Mouse (Mus musculus) midbrain, embryonic 15.5 days (tissue): Measurements from ENCODE around the gene Enam. TPM values are rescaled to one million over a fixed set of nuclear protein-coding genes. Genes with fewer than 3 reads are reported as not detected.
"Not testable (repeated sequence)": the region's sequence is repeated elsewhere in the genome, so short reads cannot be mapped to it uniquely, and the experiment has no call there.

Experiments
- ATAC-seq: fragments of 200-750 bp; cut with Nextera tagmentation; replicated peaks from 2 replicates; pipeline ENCODE4 v1.8.0; 2017; ENCODE audit warnings: moderate TSS enrichment
- H3K27ac ChIP-seq: fragments of 300-500 bp; sonication (generic); 2 replicates; pipeline ENCODE4 v1.5.1; 2015; ENCODE audit warnings: mild to moderate bottlenecking, inconsistent platforms
- H3K27me3 ChIP-seq: fragments of 300-500 bp; sonication (generic); replicated peaks from 2 replicates; pipeline ENCODE4 v1.6.1; 2015; ENCODE audit warnings: inconsistent platforms
- H3K36me3 ChIP-seq: fragments of 300-500 bp; sonication (generic); replicated peaks from 2 replicates; pipeline ENCODE4 v1.6.1; 2015; ENCODE audit warnings: inconsistent platforms
- H3K4me1 ChIP-seq: fragments of 300-500 bp; sonication (generic); 2 replicates; pipeline ENCODE4 v1.6.1; 2015; ENCODE audit warnings: inconsistent platforms
- H3K4me2 ChIP-seq: fragments of 300-500 bp; sonication (generic); 2 replicates; pipeline ENCODE4 v1.6.1; 2015; ENCODE audit warnings: inconsistent platforms, mild to moderate bottlenecking, moderate library complexity
- H3K4me3 ChIP-seq: fragments of 300-500 bp; sonication (generic); 2 replicates; pipeline ENCODE4 v1.5.1; 2015; ENCODE audit warnings: mild to moderate bottlenecking, inconsistent platforms
- H3K9ac ChIP-seq: fragments of 300-500 bp; sonication (generic); 2 replicates; pipeline ENCODE4 v1.6.1; 2015; ENCODE audit warnings: mild to moderate bottlenecking, inconsistent platforms
- H3K9me3 ChIP-seq: fragments of 300-500 bp; sonication (generic); 2 replicates; pipeline ENCODE4 v1.6.1; 2016; ENCODE audit warnings: inconsistent platforms
- WGBS: fragments of 180-500 bp; shearing (Covaris S2); methylation state at CpG from one replicate; pipeline ENCODE4 v1.1.7; 2015; ENCODE audit warnings: mixed read lengths; 5-methylcytosine and 5-hydroxymethylcytosine counted together
- polyA plus RNA-seq: library from polyadenylated mRNA; unstranded; fragments of >200 nt; fragmentation: Nextera tagmentation; extraction: Ambion mirVana; gene quantifications from 2 replicates; pipeline ENCODE4 v1.2.1, GENCODE M21; 2015

The Enam gene
- polyA plus RNA-seq, 1 experiment from 2014 or later = not detected

GRCm38 (mm10) chr5:88540845-88541244 is 53.1 kb downstream of the Enam start:
- Histone ChIP-seq H3K36me3 (no peaks in the 10 kb centered on the region), H3K27ac (no peak overlapping the region), H3K4me3 (no peak overlapping the region), H3K9ac (no peak overlapping the region), H3K9me3 (no peaks in the 10 kb centered on the region), H3K4me1 (no peaks in the 10 kb centered on the region), H3K27me3 (no peaks in the 10 kb centered on the region), H3K4me2 (no peak overlapping the region)
- no peak for ATAC-seq

- no peaks in the 10 kb centered on the region for H3K27me3 ChIP-seq
- H3K36me3 ChIP-seq = no peaks in the 10 kb centered on the region
- 65% methylated on average over 5 of the region's 5 CpGs for WGBS
- no peaks in the 10 kb centered on the region for H3K4me1 ChIP-seq
- H3K4me2 ChIP-seq = no peak overlapping the region
- H3K9ac ChIP-seq = no peak overlapping the region
- ATAC-seq = peak; percentile 77; the same call in 1 of the 2 replicates
- H3K9me3 ChIP-seq = no peaks in the 10 kb centered on the region
- no peak overlapping the region for H3K27ac ChIP-seq
- H3K4me3 ChIP-seq = no peak overlapping the region
These were observed 55.0 kb downstream of the Enam start for GRCm38 (mm10) chr5:88542651-88543282.

- not testable (repeated sequence) for H3K4me3 ChIP-seq, H3K9me3 ChIP-seq, H3K27ac ChIP-seq, H3K4me2 ChIP-seq, H3K36me3 ChIP-seq, H3K27me3 ChIP-seq, H3K4me1 ChIP-seq, H3K9ac ChIP-seq, ATAC-seq
- 92% methylated on average over 1 of the region's 1 CpGs for WGBS
These were observed 56.6 kb downstream of the Enam start for GRCm38 (mm10) chr5:88544411-88544810.

GRCm38 (mm10) chr5:88545536-88545935 is 57.8 kb downstream of the Enam start:
- no peak for ATAC-seq
- no peaks in the 10 kb centered on the region for H3K36me3 ChIP-seq
- no peaks in the 10 kb centered on the region for H3K9me3 ChIP-seq
- WGBS = 90% methylated on average over 7 of the region's 7 CpGs
- H3K9ac ChIP-seq = no peak overlapping the region
- H3K4me1 ChIP-seq = no peaks in the 10 kb centered on the region
- H3K4me2 ChIP-seq = no peak overlapping the region
- H3K4me3 ChIP-seq = no peak overlapping the region
- no peak overlapping the region for H3K27ac ChIP-seq
- no peaks in the 10 kb centered on the region for H3K27me3 ChIP-seq

DNA sequence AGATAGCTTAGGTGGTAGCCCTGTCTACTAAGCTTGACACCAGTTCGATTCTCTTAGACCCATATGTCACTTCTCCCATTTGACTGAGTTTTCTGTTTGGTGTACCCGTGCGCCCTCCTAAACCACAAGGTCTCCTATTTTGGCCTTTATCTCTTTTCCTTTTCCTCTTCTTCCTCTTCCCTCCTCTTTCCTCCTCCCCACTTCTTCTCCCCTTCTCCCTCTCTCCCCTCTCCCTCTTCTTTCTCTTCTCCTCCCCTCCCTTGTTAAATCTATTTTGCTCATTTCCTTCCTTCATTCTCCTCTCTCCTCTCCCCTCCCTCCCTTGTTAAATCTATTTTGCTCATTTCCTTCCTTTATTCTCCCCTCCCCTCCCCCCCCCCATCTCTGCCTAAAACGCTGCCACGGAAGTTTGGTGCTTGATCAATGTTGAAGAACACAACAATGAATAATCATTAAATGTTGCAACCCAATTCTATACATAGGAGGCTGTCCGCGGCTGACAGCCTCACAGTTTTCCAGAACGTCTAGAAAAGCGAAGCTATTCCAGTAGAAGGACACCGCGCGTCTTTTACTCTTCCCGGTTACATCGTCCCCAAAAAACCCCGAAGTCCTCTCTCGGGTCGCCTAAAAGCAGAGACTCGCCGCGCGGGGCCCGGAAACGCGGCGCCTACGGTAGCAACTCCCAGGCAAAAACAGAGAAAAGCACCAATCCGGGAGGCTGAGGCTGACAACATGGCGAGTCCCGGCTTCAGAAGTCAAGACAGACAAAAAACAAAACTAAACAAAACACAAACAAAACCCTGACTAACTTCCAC is 65.7 kb downstream of the Enam start:
- 8% methylated on average over 29 of the region's 29 CpGs for WGBS
- H3K4me1 ChIP-seq = peaks cover 25% of the 10 kb centered on the region
- H3K4me2 ChIP-seq = peak overlapping the region; percentile 62
- H3K9ac ChIP-seq = peak overlapping the region; percentile 54
- H3K9me3 ChIP-seq = no peaks in the 10 kb centered on the region
- no peaks in the 10 kb centered on the region for H3K36me3 ChIP-seq
- ATAC-seq = peak; percentile 81
- H3K27ac ChIP-seq = peak overlapping the region; percentile 87
- no peaks in the 10 kb centered on the region for H3K27me3 ChIP-seq
- peak overlapping the region; percentile 94 for H3K4me3 ChIP-seq

DNA sequence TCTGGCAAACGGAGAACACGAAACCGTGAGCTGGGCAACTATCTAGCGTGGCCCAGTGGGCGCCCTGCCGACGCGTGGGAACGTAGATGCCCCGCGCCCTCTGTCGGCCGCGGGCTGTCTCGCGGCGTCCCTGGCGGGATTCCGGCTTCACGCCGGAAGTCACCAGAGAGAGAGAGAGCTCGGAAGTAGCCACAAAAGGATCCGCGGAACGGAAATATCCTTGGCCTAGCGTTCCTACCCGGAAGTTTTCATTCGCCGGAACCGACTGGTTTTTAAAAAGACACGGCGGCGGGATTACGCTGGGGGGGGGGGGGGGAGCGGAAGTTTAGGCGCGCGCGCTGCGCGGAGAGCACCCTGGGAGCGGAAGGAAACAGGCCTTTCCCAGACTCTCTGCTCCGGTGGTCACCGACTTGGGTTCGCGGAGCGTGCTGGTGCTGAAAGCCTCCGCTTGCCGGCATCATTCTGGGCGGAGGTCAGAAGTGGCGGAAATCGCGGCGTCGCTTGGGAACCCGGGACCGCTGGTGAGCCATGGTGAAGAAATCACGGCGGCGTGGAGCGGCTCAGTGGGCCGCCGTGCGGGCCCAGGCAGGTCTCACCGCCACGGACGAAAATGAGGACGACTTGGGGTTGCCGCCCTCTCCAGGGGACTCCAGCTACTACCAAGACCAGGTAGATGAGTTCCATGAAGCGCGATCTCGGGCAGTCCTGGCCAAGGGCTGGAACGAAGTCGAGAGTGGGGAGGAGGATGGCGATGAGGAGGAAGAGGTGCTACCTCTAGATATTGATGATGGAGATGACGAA is 66.5 kb downstream of the Enam start, which contains the start of gene Utp3:
TSS of gene Utp3 (plus strand) at position 377 of the 801 bp plus-strand sequence.
- Histone ChIP-seq H3K27me3 (no peaks in the 10 kb centered on the region), H3K4me1 (peaks cover 25% of the 10 kb centered on the region), H3K9ac (peak within 1 kb of the TSS; percentile 95), H3K36me3 (no peaks in the 10 kb centered on the region), H3K9me3 (no peaks in the 10 kb centered on the region), H3K4me2 (peak within 1 kb of the TSS; percentile 87), H3K27ac (peak within 1 kb of the TSS; percentile 87), H3K4me3 (peak within 1 kb of the TSS; percentile 94)
- peak; percentile 97 for ATAC-seq
- WGBS = under 1% methylated on average over 76 of the region's 76 CpGs

Other genes starting within 250 kb of the Enam start
- gene Gm7714, start 219.1 kb upstream of the Enam start, polyA plus RNA-seq = not detected in 2 replicates
- not detected in 2 replicates for gene Prol1, start 170.7 kb upstream of the Enam start, polyA plus RNA-seq
- not detected in 2 replicates for gene Amtn, start 111.9 kb upstream of the Enam start, polyA plus RNA-seq
- not detected in 2 replicates for gene Ambn, start 32.0 kb upstream of the Enam start, polyA plus RNA-seq
- 0.11 and 0.31 TPM in 2 replicates for gene Jchain, start 39.9 kb downstream of the Enam start, polyA plus RNA-seq
- gene Utp3, start 66.5 kb downstream of the Enam start, polyA plus RNA-seq = 45.1 and 46.9 TPM in 2 replicates
- gene Rufy3, start 77.1 kb downstream of the Enam start, polyA plus RNA-seq = 309 and 321 TPM in 2 replicates
- gene Grsf1, start 188.2 kb downstream of the Enam start, polyA plus RNA-seq = 57.7 and 63.6 TPM in 2 replicates
- gene Mob1b, start 232.9 kb downstream of the Enam start, polyA plus RNA-seq = 9.5 and 9.7 TPM in 2 replicates